Mouse (Mus musculus) small intestine, adult 2 months (tissue): ENCODE results near the gene Ctss.

Source experiments
- CTCF ChIP-seq: fragments of 200-500 bp; IDR thresholded peaks from 2 replicates; pipeline ENCODE4 v1.5.1; 2012; ENCODE audit warnings: low read depth, mild to moderate bottlenecking, control low read depth, inconsistent platforms, low read length, moderate library complexity, mixed read lengths; ENCODE audit not compliant: insufficient replicate concordance, insufficient read length; ENCODE audit errors: extremely low read depth
- POLR2A ChIP-seq: fragments of 200-500 bp; IDR thresholded peaks from 2 replicates; pipeline ENCODE4 v1.6.1; 2012; ENCODE audit warnings: low read depth, mild to moderate bottlenecking, control low read depth, inconsistent platforms, low read length, moderate library complexity

DNA sequence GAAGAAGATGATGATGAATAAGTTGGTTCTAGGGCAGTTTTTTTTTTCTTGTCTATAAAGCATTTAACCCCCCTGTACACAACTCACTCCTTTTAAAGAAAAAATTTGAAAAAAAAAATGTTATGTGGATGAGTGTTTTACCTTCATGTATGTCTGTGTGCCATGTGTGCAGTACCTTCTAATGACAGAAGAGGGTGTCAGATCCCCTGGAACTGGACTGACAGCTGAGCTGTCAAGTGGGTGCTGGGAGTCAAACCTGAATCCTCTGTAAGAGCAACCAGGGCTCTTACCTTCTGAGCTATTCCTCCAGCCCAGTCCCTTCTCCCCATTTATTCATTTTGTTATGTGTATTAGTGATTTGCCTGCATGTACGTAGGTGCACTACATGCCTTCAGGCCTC lies 4.4 kb downstream of the Ctss start:
- TF ChIP-seq CTCF (no peak), POLR2A (no peak)
